Mouse (Mus musculus): ENCODE measurements around the gene Hcfc1. TPM values are rescaled to one million over a fixed set of nuclear protein-coding genes. Genes with fewer than 3 reads are reported as not detected.

Hcfc1 gene
- polyA plus RNA-seq, 1 experiment from 2014 or later = 77.7 TPM

- peaks cover 6% of the 10 kb centered on the region; the same call in 1 of the 2 replicates for H3K4me1 ChIP-seq (replicated peaks)
- H3K9me3 ChIP-seq = no peaks in the 10 kb centered on the region
- H3K27me3 ChIP-seq (ENCODE audit: insufficient read depth, poor library complexity, severe bottlenecking) = no peaks in the 10 kb centered on the region
- 76% methylated on average over 8 of the region's 8 CpGs for WGBS
- peak overlapping the region; percentile 89 for H3K27ac ChIP-seq
- H3K4me3 ChIP-seq = peak overlapping the region; percentile 62
- DNase-seq (ENCODE audit: low spot score) = no peak
- peaks cover 26% of the 10 kb centered on the region for H3K36me3 ChIP-seq
These were observed 43.6 kb downstream of the Hcfc1 start for GRCm38 (mm10) chrX:73922550-73922882.

DNA sequence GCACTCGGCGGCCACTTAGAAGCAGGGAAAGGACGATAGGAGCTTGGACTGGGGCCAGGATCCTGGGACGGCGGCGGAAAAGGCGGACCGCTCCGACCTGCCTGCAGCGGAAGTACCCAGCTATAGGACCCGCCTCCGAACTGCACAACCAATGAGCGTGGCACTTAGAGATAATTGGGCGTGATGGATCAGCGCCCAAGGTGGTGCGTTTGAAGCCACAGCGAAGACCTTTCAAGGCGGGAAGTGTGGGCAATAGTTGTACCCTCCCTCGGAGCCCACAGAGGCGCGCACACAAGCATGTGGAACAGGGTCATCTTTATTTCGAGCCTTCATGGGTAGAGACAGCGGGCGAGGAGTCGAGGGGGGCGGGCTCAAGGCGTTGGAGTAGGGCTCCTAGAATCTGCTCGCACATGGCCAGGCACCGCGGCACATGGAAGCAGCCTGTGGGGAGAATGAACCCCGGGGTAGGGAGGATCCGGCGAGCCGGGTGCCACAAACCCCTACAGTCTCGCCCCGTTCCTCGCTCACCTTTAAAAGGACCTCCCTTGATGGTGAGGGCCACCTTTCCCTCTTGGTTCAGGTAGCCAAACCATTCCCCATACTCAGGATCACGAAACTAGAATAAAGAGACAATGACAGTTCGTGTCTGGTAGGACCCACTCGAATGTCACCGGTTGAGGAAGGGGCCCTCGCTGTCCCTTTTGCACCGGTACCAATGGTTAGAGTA lies 44.2 kb downstream of the Hcfc1 start, which contains the start of the genes Arhgap4 and Naa10:
Gene Arhgap4, minus strand, starts transcription at position 48 of the 727 bp plus-strand sequence.
Gene Naa10, minus strand, starts transcription at position 122 of the 727 bp plus-strand sequence.
- WGBS = 21% methylated on average over 43 of the region's 43 CpGs
- Histone ChIP-seq H3K36me3 (peaks cover 31% of the 10 kb centered on the region), H3K4me3 (peak within 1 kb of the TSS; percentile 62), H3K4me1 (replicated peaks) (peaks cover 6% of the 10 kb centered on the region; the same call in 1 of the 2 replicates), H3K27me3 (ENCODE audit: insufficient read depth, poor library complexity, severe bottlenecking) (no peaks in the 10 kb centered on the region), H3K9me3 (no peaks in the 10 kb centered on the region), H3K27ac (peak within 1 kb of the TSS; percentile 89)
- peak; percentile 85 for DNase-seq (ENCODE audit: low spot score)

DNA sequence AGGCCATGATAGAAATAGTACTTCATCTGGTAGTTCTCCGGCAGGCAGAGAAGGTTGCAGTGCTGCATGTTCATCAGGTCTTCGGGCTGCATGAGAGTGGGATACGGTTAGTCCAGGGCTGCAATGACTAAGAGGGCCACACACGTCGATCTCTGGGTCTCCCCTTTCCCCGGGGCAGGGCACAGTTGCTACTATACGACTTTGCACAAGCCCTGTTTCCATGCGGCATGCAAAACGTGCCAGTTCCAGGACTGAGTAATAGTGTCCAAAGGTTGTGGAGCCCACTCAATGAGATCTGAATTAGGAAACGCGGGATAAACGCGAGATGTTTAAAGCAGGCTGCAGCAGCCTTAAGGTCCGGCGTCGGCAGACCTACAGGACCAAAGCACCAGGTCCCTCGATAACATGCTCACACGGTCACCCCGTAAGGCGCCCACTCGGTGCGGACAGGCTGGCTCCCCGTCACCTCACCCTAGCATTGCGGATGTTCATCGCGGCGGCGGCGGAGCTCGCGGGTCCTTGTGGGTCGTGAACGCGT lies 44.8 kb downstream of the Hcfc1 start:
- DNase-seq (ENCODE audit: low spot score) = no peak
- H3K27me3 ChIP-seq (ENCODE audit: insufficient read depth, poor library complexity, severe bottlenecking) = no peaks in the 10 kb centered on the region
- H3K4me1 ChIP-seq (replicated peaks) = peaks cover 6% of the 10 kb centered on the region; the same call in 1 of the 2 replicates
- peak overlapping the region; percentile 89 for H3K27ac ChIP-seq
- H3K4me3 ChIP-seq = peak overlapping the region; percentile 62
- H3K36me3 ChIP-seq = peaks cover 33% of the 10 kb centered on the region
- no peaks in the 10 kb centered on the region for H3K9me3 ChIP-seq
- 16% methylated on average over 34 of the region's 34 CpGs for WGBS

- Histone ChIP-seq H3K9me3 (no peaks in the 10 kb centered on the region), H3K4me3 (no peak overlapping the region), H3K27me3 (ENCODE audit: insufficient read depth, poor library complexity, severe bottlenecking) (no peaks in the 10 kb centered on the region), H3K4me1 (replicated peaks) (peaks cover 6% of the 10 kb centered on the region; the same call in 1 of the 2 replicates), H3K36me3 (peaks cover 33% of the 10 kb centered on the region), H3K27ac (no peak overlapping the region)
- WGBS = 90% methylated on average over 5 of the region's 5 CpGs
- no peak for DNase-seq (ENCODE audit: low spot score)
These were observed 47.5 kb downstream of the Hcfc1 start for GRCm38 (mm10) chrX:73918631-73919030.

DNA sequence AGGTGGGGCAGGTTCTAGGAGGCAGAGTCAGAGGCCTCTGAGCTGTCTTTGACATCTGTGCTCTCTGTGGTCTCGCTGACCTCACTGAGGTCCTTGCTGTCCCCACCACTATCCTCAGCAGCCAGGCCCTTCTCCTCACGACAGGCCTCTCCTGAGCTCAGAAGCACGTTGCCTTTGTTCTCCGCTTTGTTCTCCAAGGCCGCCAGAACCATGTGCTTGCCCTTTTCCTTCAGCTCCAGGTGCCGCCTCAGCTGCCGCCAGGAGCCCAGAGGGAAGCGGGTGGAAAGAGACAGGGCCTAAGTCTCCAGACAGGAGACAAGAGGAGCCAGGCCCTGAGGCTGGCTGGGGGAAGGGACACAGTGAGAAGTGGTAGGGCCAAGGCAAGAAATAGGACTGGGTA lies 49.2 kb downstream of the Hcfc1 start:
- DNase-seq (ENCODE audit: low spot score) = no peak
- peaks cover 33% of the 10 kb centered on the region for H3K36me3 ChIP-seq
- no peak overlapping the region for H3K27ac ChIP-seq
- H3K4me3 ChIP-seq = no peak overlapping the region
- WGBS = 78% methylated on average over 8 of the region's 8 CpGs
- no peaks in the 10 kb centered on the region for H3K27me3 ChIP-seq (ENCODE audit: insufficient read depth, poor library complexity, severe bottlenecking)
- H3K9me3 ChIP-seq = no peaks in the 10 kb centered on the region
- peaks cover 6% of the 10 kb centered on the region; the same call in 1 of the 2 replicates for H3K4me1 ChIP-seq (replicated peaks)

DNA sequence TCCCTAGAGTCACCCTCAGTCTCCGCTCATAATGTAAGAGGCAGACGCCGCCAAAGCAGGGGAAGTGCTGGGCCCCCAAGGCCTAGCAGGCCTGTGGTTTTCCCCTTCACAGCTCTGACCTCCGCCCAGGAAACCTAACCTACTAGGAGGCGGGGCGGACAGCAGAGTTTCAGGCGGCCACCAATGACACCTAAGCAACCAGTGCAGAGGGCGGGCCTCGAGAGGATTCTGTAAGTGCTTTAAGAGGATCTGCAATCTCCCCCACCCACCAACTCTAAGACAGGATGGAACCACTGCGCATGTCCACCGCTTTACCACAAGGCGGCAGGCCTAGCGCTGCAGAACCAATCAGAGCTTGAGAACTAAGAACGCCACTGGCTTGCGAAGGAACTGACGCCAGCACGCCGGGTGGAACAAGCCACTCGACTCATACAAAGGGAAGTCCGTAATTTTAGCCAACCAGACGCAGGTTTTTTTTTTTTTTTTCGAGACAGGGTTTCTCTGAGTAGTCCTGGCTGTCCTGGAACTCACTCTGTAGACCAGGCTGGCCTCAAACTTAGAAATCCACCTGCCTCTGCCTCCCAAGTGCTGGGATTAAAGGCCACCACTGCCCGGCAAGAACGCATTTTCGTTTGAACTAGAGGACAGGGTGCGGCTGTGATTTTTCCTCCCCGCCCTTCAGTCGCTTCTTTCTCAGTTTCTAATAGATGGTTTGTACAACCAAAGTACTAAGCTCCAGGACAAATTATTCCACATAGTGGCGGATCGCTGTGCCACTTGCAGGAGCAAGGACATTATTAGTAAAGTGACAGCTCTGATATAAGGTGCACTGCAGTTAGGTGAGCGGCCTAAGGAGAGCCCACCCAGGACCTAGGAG lies 51.1 kb downstream of the Hcfc1 start:
- peak overlapping the region; percentile 32 for H3K4me3 ChIP-seq
- 36% methylated on average over 31 of the region's 31 CpGs for WGBS

DNA sequence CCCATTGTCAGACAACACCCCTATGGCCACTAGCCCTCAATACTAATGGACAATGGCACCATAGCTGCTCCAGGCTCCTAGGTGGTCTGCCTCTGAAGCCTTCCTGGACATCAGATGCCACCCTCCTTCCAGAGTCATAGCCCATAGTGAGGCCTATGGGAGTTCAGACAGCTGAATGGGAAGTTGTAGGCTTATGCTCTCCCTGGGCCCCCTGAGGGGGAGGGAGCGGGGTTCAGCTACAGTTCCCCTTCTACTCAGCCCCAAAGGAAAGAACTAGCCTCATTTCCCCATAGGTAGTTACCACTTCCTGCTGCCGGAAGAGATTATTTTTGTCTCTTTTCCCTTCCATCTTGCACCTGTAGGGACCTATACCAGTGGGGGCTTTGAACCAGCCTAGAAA lies 54.6 kb downstream of the Hcfc1 start:
- Histone ChIP-seq H3K27ac (no peak overlapping the region), H3K4me3 (no peak overlapping the region), H3K9me3 (no peaks in the 10 kb centered on the region), H3K36me3 (no peaks in the 10 kb centered on the region), H3K4me1 (replicated peaks) (peaks cover 6% of the 10 kb centered on the region), H3K27me3 (ENCODE audit: insufficient read depth, poor library complexity, severe bottlenecking) (no peaks in the 10 kb centered on the region)
- no peak for DNase-seq (ENCODE audit: low spot score)
- 83% methylated on average over 2 of the region's 2 CpGs for WGBS

More for the DNA sequence above, 51.1 kb downstream of the Hcfc1 start:
- DNase-seq (ENCODE audit: low spot score) = peak; percentile 89
- H3K9me3 ChIP-seq = no peaks in the 10 kb centered on the region
- H3K36me3 ChIP-seq = peaks cover 33% of the 10 kb centered on the region
- H3K27me3 ChIP-seq (ENCODE audit: insufficient read depth, poor library complexity, severe bottlenecking) = no peaks in the 10 kb centered on the region
- peaks cover 6% of the 10 kb centered on the region for H3K4me1 ChIP-seq (replicated peaks)
- H3K27ac ChIP-seq = peak overlapping the region; percentile 80

DNA sequence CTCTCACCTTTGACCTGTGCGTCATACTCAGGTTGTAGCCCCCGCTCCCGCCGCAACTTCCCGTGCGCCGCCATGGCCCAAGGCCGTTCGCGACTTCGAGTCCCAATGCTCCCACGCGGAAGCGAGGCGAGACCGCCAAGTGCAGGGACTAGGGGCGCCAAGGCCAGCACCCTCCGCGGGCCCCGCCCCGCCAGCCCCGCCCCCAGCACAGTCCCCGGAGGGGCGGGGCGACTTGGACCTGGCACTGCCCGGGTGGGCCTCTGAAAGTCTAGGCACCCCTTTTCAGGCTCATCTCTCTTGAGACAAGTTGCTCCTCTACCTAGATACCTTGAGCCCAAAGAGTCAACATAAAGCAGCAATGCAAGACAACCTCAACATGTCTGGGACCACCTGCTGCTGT lies 55.0 kb downstream of the Hcfc1 start:
- H3K4me3 ChIP-seq = peak overlapping the region; percentile 38
- peaks cover 6% of the 10 kb centered on the region for H3K4me1 ChIP-seq (replicated peaks)
- H3K27me3 ChIP-seq (ENCODE audit: insufficient read depth, poor library complexity, severe bottlenecking) = no peaks in the 10 kb centered on the region
- 25% methylated on average over 26 of the region's 26 CpGs for WGBS
- H3K9me3 ChIP-seq = no peaks in the 10 kb centered on the region
- peak overlapping the region; percentile 29; the same call in 1 of the 2 replicates for H3K27ac ChIP-seq
- H3K36me3 ChIP-seq = no peaks in the 10 kb centered on the region
- no peak for DNase-seq (ENCODE audit: low spot score)

GRCm38 (mm10) chrX:73910451-73910850 lies 55.7 kb downstream of the Hcfc1 start:
- Histone ChIP-seq H3K36me3 (no peaks in the 10 kb centered on the region), H3K9me3 (no peaks in the 10 kb centered on the region), H3K27me3 (ENCODE audit: insufficient read depth, poor library complexity, severe bottlenecking) (no peaks in the 10 kb centered on the region), H3K27ac (no peak overlapping the region), H3K4me1 (replicated peaks) (peaks cover 6% of the 10 kb centered on the region), H3K4me3 (peak overlapping the region; percentile 38)
- DNase-seq (ENCODE audit: low spot score) = no peak

DNA sequence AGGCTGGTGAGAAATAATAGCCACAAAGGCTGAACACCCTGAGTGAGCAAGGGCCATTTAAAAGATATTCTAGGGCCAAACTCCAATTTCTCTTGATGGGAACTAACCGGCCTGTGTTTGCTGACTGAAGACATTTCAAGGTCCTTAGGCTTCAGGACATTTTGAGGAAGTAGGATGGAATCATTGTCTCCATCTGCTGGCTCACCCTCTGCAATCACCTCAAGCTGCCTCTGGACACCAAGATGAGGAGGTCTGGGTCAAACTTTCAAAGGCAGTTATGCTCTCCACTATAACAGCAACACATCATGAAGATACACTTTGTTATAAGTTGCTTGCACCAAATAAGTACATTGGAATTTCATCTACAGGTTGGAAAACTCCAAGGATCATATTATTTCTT lies 56.1 kb downstream of the Hcfc1 start:
- Histone ChIP-seq H3K27me3 (ENCODE audit: insufficient read depth, poor library complexity, severe bottlenecking) (no peaks in the 10 kb centered on the region), H3K4me3 (no peak overlapping the region), H3K4me1 (replicated peaks) (peaks cover 6% of the 10 kb centered on the region), H3K27ac (no peak overlapping the region), H3K36me3 (no peaks in the 10 kb centered on the region), H3K9me3 (no peaks in the 10 kb centered on the region)
- WGBS = 74% methylated on average over 1 of the region's 1 CpGs
- no peak for DNase-seq (ENCODE audit: low spot score)

- 67% methylated on average over 3 of the region's 3 CpGs for WGBS
- Histone ChIP-seq H3K27ac (no peak overlapping the region), H3K4me3 (no peak overlapping the region), H3K27me3 (ENCODE audit: insufficient read depth, poor library complexity, severe bottlenecking) (no peaks in the 10 kb centered on the region), H3K4me1 (replicated peaks) (no peaks in the 10 kb centered on the region), H3K9me3 (no peaks in the 10 kb centered on the region), H3K36me3 (no peaks in the 10 kb centered on the region)
- DNase-seq (ENCODE audit: low spot score) = no peak
These were observed 68.2 kb downstream of the Hcfc1 start for GRCm38 (mm10) chrX:73897959-73898358.

- no peaks in the 10 kb centered on the region for H3K27me3 ChIP-seq (ENCODE audit: insufficient read depth, poor library complexity, severe bottlenecking)
- H3K4me3 ChIP-seq = no peak within 1 kb of the TSS
- no peaks in the 10 kb centered on the region for H3K4me1 ChIP-seq (replicated peaks)
- H3K9me3 ChIP-seq = no peaks in the 10 kb centered on the region
- no peak within 1 kb of the TSS for H3K27ac ChIP-seq
- WGBS = 26% methylated on average over 2 of the region's 2 CpGs
- no peaks in the 10 kb centered on the region for H3K36me3 ChIP-seq
- peak; percentile 27 for DNase-seq (ENCODE audit: low spot score)
These were observed 70.4 kb downstream of the Hcfc1 start, which contains the start of gene L1cam for GRCm38 (mm10) chrX:73895719-73896118. Gene L1cam, minus strand, starts transcription at chrX:73896105.

Data from hindbrain, embryonic 10.5 days (tissue).